Mouse (Mus musculus) heart, embryonic 14.5 days (tissue): ENCODE measurements at regions not wholly inside any gene's neighbourhood (a gene's known extent, or its start where the extent isn't known, plus 50 kb on each side); places are given as distances from the start of the nearest gene placed in this dataset.

Experiments used
- ATAC-seq: fragments of 200-750 bp; cut with Nextera tagmentation; 2 replicates; pipeline ENCODE4 v1.8.0; 2017; ENCODE audit warnings: low read depth, moderate TSS enrichment; ENCODE audit not compliant: insufficient number of reproducible peaks, insufficient read depth, low FRiP score
- H3K27ac ChIP-seq, 2 experiments: fragments of 200-500 bp in 1 of 2; fragments of 300-500 bp in 1 of 2; sonication (generic) in 1 of 2; replicated peaks in 1 of 2; 2 replicates each; pipeline ENCODE4 v1.5.1; 2012 to 2014; ENCODE audit warnings: low read depth in 2 of 2, low read length in 2 of 2, control low read depth in 1 of 2, mild to moderate bottlenecking in 1 of 2, mixed read lengths in 1 of 2; ENCODE audit not compliant: control insufficient read depth in 1 of 2, insufficient read depth in 1 of 2
- H3K27me3 ChIP-seq: fragments of 300-500 bp; sonication (generic); 2 replicates; pipeline ENCODE4 v1.6.1; 2014; ENCODE audit warnings: mild to moderate bottlenecking, low read length, control low read depth; ENCODE audit not compliant: control insufficient read depth, insufficient read depth
- H3K36me3 ChIP-seq: fragments of 300-500 bp; sonication (generic); 2 replicates; pipeline ENCODE4 v1.6.1; 2014; ENCODE audit warnings: mild to moderate bottlenecking, control low read depth, low read length, mixed read lengths; ENCODE audit not compliant: control insufficient read depth, insufficient read depth
- H3K4me1 ChIP-seq, 2 experiments: fragments of 200-500 bp in 1 of 2; fragments of 300-500 bp in 1 of 2; sonication (generic) in 1 of 2; 2 replicates each; pipeline ENCODE4 v1.6.1; 2012 to 2014; ENCODE audit warnings: low read length in 2 of 2, control low read depth in 1 of 2, mixed read lengths in 1 of 2; ENCODE audit not compliant: control insufficient read depth in 2 of 2, insufficient read depth in 2 of 2
- H3K4me2 ChIP-seq: fragments of 300-500 bp; sonication (generic); 2 replicates; pipeline ENCODE4 v1.6.1; 2014; ENCODE audit warnings: mild to moderate bottlenecking, low read length
- H3K4me3 ChIP-seq, 2 experiments: fragments of 200-500 bp in 1 of 2; fragments of 300-500 bp in 1 of 2; sonication (generic) in 1 of 2; 2 replicates each; pipeline ENCODE4 v1.5.1; 2012 to 2014; ENCODE audit warnings: low read length in 2 of 2, mild to moderate bottlenecking in 2 of 2, control low read depth in 1 of 2, low read depth in 1 of 2, moderate library complexity in 1 of 2; ENCODE audit not compliant: control insufficient read depth in 1 of 2, insufficient read depth in 1 of 2
- H3K9ac ChIP-seq: fragments of 300-500 bp; sonication (generic); 2 replicates; pipeline ENCODE4 v1.6.1; 2014; ENCODE audit warnings: mild to moderate bottlenecking, low read length
- H3K9me3 ChIP-seq: fragments of 300-500 bp; sonication (generic); 2 replicates; pipeline ENCODE4 v1.6.1; 2016; ENCODE audit warnings: low read length, control low read depth; ENCODE audit not compliant: control insufficient read depth
- WGBS: fragments of 180-500 bp; shearing (Covaris S2); extraction: QIAGEN DNeasy Blood & Tissue Kit; methylation state at CpG from one replicate; pipeline ENCODE4 v1.1.7; 2014; 5-methylcytosine and 5-hydroxymethylcytosine counted together

DNA sequence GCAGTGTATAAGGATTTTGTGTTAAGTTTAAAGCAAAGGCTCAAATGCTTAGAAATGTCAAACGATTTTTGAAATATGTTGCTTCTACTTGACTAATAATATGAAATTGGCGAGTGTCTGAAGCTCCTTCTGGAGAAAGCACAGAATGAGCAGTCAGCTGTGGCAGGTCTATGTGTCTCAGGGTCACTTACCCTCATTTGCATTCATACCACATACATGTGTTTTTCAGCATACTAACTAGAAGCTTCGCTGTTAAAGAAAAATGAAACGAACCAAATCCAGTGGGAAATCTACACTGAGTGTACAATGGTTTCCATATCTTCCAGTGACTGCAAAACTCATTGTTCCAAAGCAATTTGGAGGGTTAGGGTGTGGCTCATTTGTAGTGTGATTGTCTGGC is 88.7 kb upstream of the Emb start:
- H3K4me3 ChIP-seq = no peak overlapping the region
- H3K4me1 ChIP-seq = no peaks in the 10 kb centered on the region
- no peaks in the 10 kb centered on the region for H3K27me3 ChIP-seq
- H3K4me2 ChIP-seq = no peak overlapping the region
- H3K27ac ChIP-seq = no peak overlapping the region
- WGBS = 72% methylated on average over 4 of the region's 4 CpGs
- H3K9ac ChIP-seq = no peak overlapping the region
- no peaks in the 10 kb centered on the region for H3K36me3 ChIP-seq
- no peak for ATAC-seq
- no peaks in the 10 kb centered on the region for H3K9me3 ChIP-seq

DNA sequence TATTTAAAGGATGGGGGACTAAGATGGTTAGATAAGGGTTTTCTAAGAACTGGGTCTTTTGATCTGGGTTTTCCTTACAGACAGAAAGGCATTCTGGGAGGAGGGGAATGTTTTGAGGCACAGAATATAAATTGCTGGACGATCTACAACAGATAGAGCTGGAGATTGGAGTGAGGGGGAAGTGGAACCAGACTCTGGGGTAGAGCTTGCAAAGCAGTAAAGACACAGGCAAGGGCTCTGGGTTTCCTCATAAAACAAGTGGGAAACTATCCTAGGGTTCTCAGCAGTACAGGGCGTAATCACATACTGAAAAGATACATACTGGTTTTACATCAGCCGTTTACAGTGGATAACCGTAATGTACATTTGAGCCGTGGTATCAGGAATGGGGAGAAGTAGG is 89.5 kb upstream of the Parp8 start:
- WGBS = 81% methylated on average over 5 of the region's 5 CpGs
- no peaks in the 10 kb centered on the region for H3K4me1 ChIP-seq
- H3K27ac ChIP-seq = no peak overlapping the region
- no peak overlapping the region for H3K4me3 ChIP-seq
- H3K9me3 ChIP-seq = no peaks in the 10 kb centered on the region
- no peak overlapping the region for H3K4me2 ChIP-seq
- no peak for ATAC-seq
- no peaks in the 10 kb centered on the region for H3K36me3 ChIP-seq
- H3K9ac ChIP-seq = no peak overlapping the region
- H3K27me3 ChIP-seq = no peaks in the 10 kb centered on the region

DNA sequence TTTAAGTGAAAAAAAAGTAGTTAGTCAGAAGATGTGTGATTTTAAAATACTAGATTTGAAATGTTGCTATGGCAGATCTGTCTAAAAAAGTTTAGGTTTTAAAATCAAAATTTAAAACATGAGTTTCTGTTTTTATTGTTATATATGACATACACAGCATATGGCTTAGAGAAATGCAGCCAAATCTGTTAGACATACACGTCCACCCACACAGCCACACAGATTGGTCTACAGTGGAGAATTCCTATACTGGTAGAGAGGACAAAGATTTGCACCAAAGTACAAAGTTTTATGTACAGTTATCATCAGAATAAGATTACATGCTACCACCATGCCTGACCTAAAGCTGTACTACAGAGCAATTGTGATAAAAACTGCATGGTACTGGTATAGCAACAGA is 87.1 kb upstream of the Parp8 start:
- no peak overlapping the region for H3K4me3 ChIP-seq
- H3K9me3 ChIP-seq = no peaks in the 10 kb centered on the region
- H3K4me1 ChIP-seq = no peaks in the 10 kb centered on the region
- 85% methylated on average over 1 of the region's 1 CpGs for WGBS
- H3K27ac ChIP-seq = no peak overlapping the region
- no peaks in the 10 kb centered on the region for H3K27me3 ChIP-seq
- ATAC-seq = no peak
- no peak overlapping the region for H3K4me2 ChIP-seq
- no peak overlapping the region for H3K9ac ChIP-seq
- no peaks in the 10 kb centered on the region for H3K36me3 ChIP-seq

DNA sequence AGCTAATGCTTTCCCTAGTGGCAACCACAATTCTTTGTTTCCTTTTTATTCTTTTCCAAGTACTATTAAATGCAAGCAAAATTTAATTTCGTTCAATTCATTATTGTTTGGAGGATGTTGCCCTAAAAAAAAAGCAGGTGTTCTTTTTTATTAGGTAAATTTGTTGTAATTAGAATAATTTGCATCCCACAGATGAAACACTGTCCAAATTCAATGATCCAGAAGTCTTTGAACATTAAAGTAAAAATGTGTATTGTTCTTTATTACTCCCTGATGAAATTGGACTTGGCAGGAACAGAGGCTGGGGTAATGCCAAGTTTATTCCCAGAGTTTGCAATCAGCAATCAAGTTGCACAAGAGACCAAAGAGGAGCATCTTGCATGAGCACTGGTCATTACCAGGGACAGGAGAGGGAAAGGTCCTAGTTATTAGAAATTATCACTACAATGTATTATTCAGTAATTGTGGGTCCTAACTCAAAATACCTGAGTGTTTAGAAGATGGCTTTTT is 79.9 kb upstream of the Parp8 start:
- H3K9me3 ChIP-seq = no peaks in the 10 kb centered on the region
- H3K27me3 ChIP-seq = no peaks in the 10 kb centered on the region
- no peak overlapping the region for H3K27ac ChIP-seq
- H3K36me3 ChIP-seq = no peaks in the 10 kb centered on the region
- no peak for ATAC-seq
- H3K4me3 ChIP-seq = no peak overlapping the region
- WGBS = 53% methylated on average over 1 of the region's 1 CpGs
- no peaks in the 10 kb centered on the region for H3K4me1 ChIP-seq
- H3K4me2 ChIP-seq = no peak overlapping the region
- H3K9ac ChIP-seq = no peak overlapping the region

DNA sequence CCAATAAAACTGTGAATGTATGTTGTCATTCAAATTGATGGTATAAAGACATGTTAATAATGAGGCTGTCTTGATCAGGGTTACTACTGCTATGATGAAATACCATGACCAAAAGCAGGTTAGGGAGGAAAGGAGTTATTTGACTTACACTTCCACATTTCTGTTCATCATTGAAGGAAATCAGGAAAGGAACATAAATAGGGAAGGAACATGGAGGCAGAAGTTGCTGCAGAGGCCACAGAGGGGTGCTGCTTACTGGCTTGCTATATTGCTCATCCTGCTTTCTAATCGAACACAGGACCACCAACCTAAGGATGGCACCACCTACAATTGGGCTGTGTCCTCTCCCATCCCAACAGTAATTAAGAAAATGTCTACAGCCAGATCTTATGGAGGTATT is 69.4 kb upstream of the Parp8 start:
- Histone ChIP-seq H3K4me2 (no peak overlapping the region), H3K9me3 (no peaks in the 10 kb centered on the region), H3K4me1 (no peaks in the 10 kb centered on the region), H3K27ac (no peak overlapping the region), H3K4me3 (no peak overlapping the region), H3K27me3 (no peaks in the 10 kb centered on the region), H3K9ac (no peak overlapping the region), H3K36me3 (no peaks in the 10 kb centered on the region)
- WGBS = 70% methylated on average over 1 of the region's 1 CpGs
- ATAC-seq = no peak

DNA sequence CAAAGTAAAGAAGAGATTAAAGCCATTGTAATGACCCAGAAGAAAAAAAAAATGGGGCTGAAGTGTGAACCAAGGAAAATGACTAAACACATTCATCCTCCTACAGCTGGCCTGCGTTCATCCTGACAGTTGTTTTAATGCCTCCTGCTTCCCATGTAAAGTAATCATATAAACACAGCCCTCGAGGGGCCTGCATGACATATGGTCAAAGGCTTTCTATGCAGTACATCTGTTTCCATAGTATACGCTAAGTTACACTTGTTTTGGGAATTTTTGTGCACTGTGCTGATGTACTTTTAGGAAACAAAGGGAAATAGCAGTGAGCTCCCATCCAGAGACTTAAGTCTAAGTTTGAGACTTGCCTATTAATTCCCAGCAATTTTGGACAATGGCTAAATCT is 63.3 kb upstream of the Parp8 start:
- WGBS = 58% methylated on average over 3 of the region's 3 CpGs
- no peaks in the 10 kb centered on the region for H3K9me3 ChIP-seq
- ATAC-seq = no peak
- H3K27ac ChIP-seq = no peak overlapping the region
- H3K4me3 ChIP-seq = no peak overlapping the region
- H3K4me1 ChIP-seq = no peaks in the 10 kb centered on the region
- H3K4me2 ChIP-seq = no peak overlapping the region
- no peaks in the 10 kb centered on the region for H3K36me3 ChIP-seq
- no peaks in the 10 kb centered on the region for H3K27me3 ChIP-seq
- H3K9ac ChIP-seq = no peak overlapping the region

DNA sequence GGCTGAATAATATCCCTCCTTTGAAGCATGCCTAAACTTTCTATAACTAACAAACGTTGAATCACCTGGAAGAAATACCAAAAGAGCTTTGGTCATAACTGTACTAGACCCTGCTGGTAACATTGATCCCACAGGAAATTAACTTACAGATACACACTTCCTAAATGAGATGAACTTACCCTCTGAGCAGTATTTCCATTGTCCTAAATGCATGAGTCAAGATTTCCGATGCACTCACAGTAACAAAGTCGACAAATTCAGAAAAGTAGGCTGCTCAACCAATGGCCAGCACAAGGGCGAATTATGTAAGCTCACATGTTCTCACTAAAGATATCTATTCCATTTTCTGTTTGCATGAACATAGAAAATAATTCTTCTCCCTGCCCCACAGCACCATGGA is 57.4 kb upstream of the Parp8 start:
- Histone ChIP-seq H3K27me3 (no peaks in the 10 kb centered on the region), H3K4me1 (no peaks in the 10 kb centered on the region), H3K36me3 (no peaks in the 10 kb centered on the region), H3K27ac (no peak overlapping the region), H3K4me2 (no peak overlapping the region), H3K9me3 (no peaks in the 10 kb centered on the region), H3K4me3 (no peak overlapping the region), H3K9ac (no peak overlapping the region)
- ATAC-seq = no peak
- 72% methylated on average over 4 of the region's 4 CpGs for WGBS

DNA sequence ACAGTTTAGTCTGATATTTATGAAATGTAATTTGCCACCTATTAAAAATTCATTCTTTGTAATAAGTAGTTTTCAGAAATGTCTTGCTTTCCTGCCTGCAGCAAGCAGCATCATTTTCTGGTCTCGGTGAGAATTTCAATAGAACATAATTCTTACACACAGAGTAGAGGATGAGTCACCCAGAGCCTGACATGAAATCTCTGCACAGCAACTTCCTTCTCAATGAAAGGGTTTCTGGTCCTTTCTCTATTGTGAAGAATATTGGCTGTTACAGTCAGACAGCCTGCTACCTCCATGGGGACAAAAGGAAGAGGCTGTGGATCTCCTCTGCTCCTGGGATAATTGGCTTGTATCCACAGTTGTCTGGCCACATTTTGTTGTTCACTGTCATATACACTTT is 54.0 kb upstream of the Parp8 start:
- H3K4me2 ChIP-seq = no peak overlapping the region
- ATAC-seq = no peak
- H3K9me3 ChIP-seq = no peaks in the 10 kb centered on the region
- H3K27ac ChIP-seq = no peak overlapping the region
- 59% methylated on average over 1 of the region's 1 CpGs for WGBS
- no peak overlapping the region for H3K9ac ChIP-seq
- no peak overlapping the region for H3K4me3 ChIP-seq
- H3K27me3 ChIP-seq = no peaks in the 10 kb centered on the region
- no peaks in the 10 kb centered on the region for H3K4me1 ChIP-seq
- H3K36me3 ChIP-seq = no peaks in the 10 kb centered on the region
